Mouse (Mus musculus): Measurements from ENCODE around the gene Thrsp.

The Thrsp gene

DNA sequence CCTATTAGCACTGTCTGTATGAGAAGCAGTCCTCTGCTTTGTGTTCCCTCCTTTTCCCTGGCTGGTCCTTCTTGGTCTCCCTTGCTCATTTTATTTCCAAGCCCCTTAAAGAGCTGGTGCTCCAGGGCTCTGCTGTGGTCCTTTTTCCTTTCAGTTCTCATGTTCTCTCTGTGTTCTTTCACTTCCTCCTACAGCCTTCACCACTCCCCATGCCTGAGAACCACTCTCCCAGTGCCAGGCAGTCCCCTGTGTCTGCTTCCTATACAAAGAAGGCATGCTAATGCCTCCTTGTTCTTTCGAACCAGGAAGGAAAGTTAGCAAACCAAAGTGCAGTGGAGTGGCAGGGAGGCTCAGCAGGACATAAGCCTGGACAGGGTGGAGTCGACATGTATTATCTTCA, 41.6 kb downstream of the Thrsp start:
- no peak for DNase-seq (ENCODE audit: low spot score)

- no peak for DNase-seq (ENCODE audit: low spot score)
Observed at GRCm38 (mm10) chr7:97375101-97375500, 42.4 kb downstream of the Thrsp start.

- DNase-seq (ENCODE audit: low spot score), result peak; percentile 16
Observed at GRCm38 (mm10) chr7:97365887-97366286, 51.6 kb downstream of the Thrsp start.
